Mouse (Mus musculus) adrenal gland, postnatal 0 days (tissue): Measurements from ENCODE around the gene Mall. TPM values are rescaled to one million over a fixed set of nuclear protein-coding genes. Genes with fewer than 3 reads are reported as not detected.

Experiments used
- polyA plus RNA-seq: library from polyadenylated mRNA; unstranded; fragments of >200 nt; fragmentation: Nextera tagmentation; extraction: Ambion mirVana; gene quantifications from 2 replicates; pipeline ENCODE4 v1.2.1, GENCODE M21; 2015

Mall gene
- polyA plus RNA-seq, result 1.2 and 1.5 TPM in 2 replicates

GRCm38 (mm10) chr2:127729671-127730070 lies at the start of gene Mall:
Gene Mall, minus strand, starts transcription at chr2:127729932.

GRCm38 (mm10) chr2:127656086-127656720 lies 73.5 kb downstream of the Mall start, which contains the start of gene Mal:
Gene Mal, minus strand, starts transcription at chr2:127656695.

Other genes starting within 250 kb of the Mall start
- 2.4 TPM in 2 replicates for gene Kcnip3, start 207.8 kb downstream of the Mall start, polyA plus RNA-seq
- 0.15 and 0.19 TPM in 2 replicates for gene Prom2, start 188.5 kb downstream of the Mall start, polyA plus RNA-seq
- 1.7 and 3.1 TPM in 2 replicates for gene Zfp661, start 142.8 kb downstream of the Mall start, polyA plus RNA-seq
- gene Mrps5, start 142.7 kb downstream of the Mall start, polyA plus RNA-seq, result 99.7 and 130 TPM in 2 replicates
- 9.3 and 9.9 TPM in 2 replicates for gene Mal, start 73.2 kb downstream of the Mall start, polyA plus RNA-seq
- gene Nphp1, start 59.0 kb upstream of the Mall start, polyA plus RNA-seq, result 28.5 and 36.5 TPM in 2 replicates
- gene Mtln, start 62.6 kb upstream of the Mall start, polyA plus RNA-seq, result 270 and 461 TPM in 2 replicates
- gene Bub1, start 101.9 kb upstream of the Mall start, polyA plus RNA-seq, result 6.4 and 9.2 TPM in 2 replicates
- gene Acoxl, start 108.9 kb upstream of the Mall start, polyA plus RNA-seq, result 0.57 and 0.68 TPM in 2 replicates